In the genomic region with DNA sequence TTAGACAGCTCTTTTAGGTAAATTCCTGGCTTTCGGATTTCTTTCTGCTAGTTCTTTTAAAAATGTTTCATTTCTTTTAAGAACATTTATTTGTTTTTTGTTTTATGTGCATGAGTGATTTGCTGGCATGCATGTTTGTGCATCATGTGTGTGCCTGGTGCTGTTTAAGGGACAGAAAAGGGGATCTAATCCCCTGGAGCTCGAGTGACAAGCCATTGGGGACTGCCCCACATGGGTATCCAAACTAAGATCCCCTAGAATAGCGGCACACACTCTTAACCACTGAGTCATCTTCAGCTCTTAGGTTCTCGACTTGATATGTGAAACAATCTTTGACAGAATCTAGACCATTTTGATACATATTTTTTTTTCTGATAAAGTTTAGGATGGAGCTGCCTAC, we compare ENCODE assay signal across 19 mouse cellular contexts.
A peak's percentile ranks its signal among the peaks of the same experiment; 100 is the strongest.
DNase-seq lines count a peak whose midpoint lies in the region; ATAC-seq and TF ChIP-seq lines count a peak whose summit lies in the region.
"Had no signal": no experiment of that assay in that cellular context is flagged by ENCODE, and none has a peak within 500 bp of the region (broad histone marks: within the 10 kb centered on the region; RNA-seq: fewer than 3 reads in every experiment).

No protein-coding gene starts in this region.

- ATAC-seq in hindbrain, postnatal 0 days: no peak
- ATAC-seq: activated CD4-positive, CD25-positive, alpha-beta regulatory T cell, adult 4 months; CD4-positive, CD25-positive, alpha-beta regulatory T cell, adult 4 months; Patski had no signal

- WGBS in limb, embryonic 10.5 days: 77% methylated on average over 4 of the region's 4 CpGs
- 70% methylated on average over 4 of the region's 4 CpGs for WGBS in hindbrain, postnatal 0 days

- dilution Hi-C loops in CH12.LX (cut with MboI; ENCODE audit: extremely low pct_ligation_motif_present, extremely low pct_unique_long_range_greater_than_20kb, low sequenced_read_pairs): no loop called here

- H3K4me1 ChIP-seq in CH12.LX (ENCODE audit: control insufficient read depth in 1 of 2, insufficient read depth in 2 of 2): peaks cover 4 to 39% of the 10 kb centered on the region in 2 experiments
- H3K4me1 ChIP-seq in limb, embryonic 10.5 days: no peaks in the 10 kb centered on the region
- H3K4me1 ChIP-seq in hindbrain, postnatal 0 days (ENCODE audit: insufficient read depth, low read length): no peaks in the 10 kb centered on the region

- H3K79me2 ChIP-seq in CH12.LX (replicated peaks; ENCODE audit: control insufficient read depth, extremely low read depth, insufficient read depth, poor library complexity, severe bottlenecking): no peaks in the 10 kb centered on the region

- TF ChIP-seq EP300 in CH12.LX (IDR thresholded peaks at IDR 0.05; ENCODE audit: low read length): 0 out of 2 replicates have a peak, but pooled peaks have one; percentile 33

- no peak overlapping the region for H3K27ac ChIP-seq in CH12.LX (ENCODE audit: insufficient read depth, low read depth)
- H3K27ac ChIP-seq in limb, embryonic 10.5 days: no peak overlapping the region
- H3K27ac ChIP-seq in hindbrain, postnatal 0 days: no peak overlapping the region

- no peak overlapping the region for H3K4me3 ChIP-seq in CH12.LX (replicated peaks in 1 of 3; ENCODE audit: low read depth in 2 of 3, low read length in 2 of 3, poor library complexity in 1 of 3)
- H3K4me3 ChIP-seq in limb, embryonic 10.5 days: no peak overlapping the region
- no peak overlapping the region for H3K4me3 ChIP-seq in hindbrain, postnatal 0 days (ENCODE audit: low read length)

- no peak overlapping the region for H3K9ac ChIP-seq in CH12.LX (ENCODE audit: insufficient read depth, low read depth)
- H3K9ac ChIP-seq in hindbrain, postnatal 0 days (replicated peaks; ENCODE audit: low read length): no peak overlapping the region

- no peaks in the 10 kb centered on the region for H3K36me3 ChIP-seq in CH12.LX (replicated peaks in 1 of 2; ENCODE audit: control insufficient read depth in 1 of 2, insufficient read depth in 1 of 2, low read length in 1 of 2)
- no peaks in the 10 kb centered on the region for H3K36me3 ChIP-seq in limb, embryonic 10.5 days
- no peaks in the 10 kb centered on the region for H3K36me3 ChIP-seq in hindbrain, postnatal 0 days (ENCODE audit: insufficient read depth, low read length)
- H3K36me3 ChIP-seq: G1E had no signal

- peak; percentile 81 for DNase-seq in CH12.LX (ENCODE audit: extremely low read depth)
- peak; percentile 5 for DNase-seq in limb, embryonic 10.5 days (ENCODE audit: low spot score)
- DNase-seq in gastrocnemius, postnatal 4 days (ENCODE audit: low spot score in 2 of 2): no peak
- no peak for DNase-seq in hindbrain, postnatal 0 days (ENCODE audit: low spot score)
- DNase-seq: adrenal gland, adult 2 months; adrenal gland, adult 8-10 months; adrenal gland, postnatal 10 days; adrenal gland, postnatal 14 days; adrenal gland, postnatal 25 days; adrenal gland, postnatal 36 days; B cell, adult 2 months; cerebellum, adult 11 months; cerebellum, adult 11-12 months; cerebellum, adult 18-20 months; cerebellum, adult 2 months had no signal

- no peaks in the 10 kb centered on the region for H3K9me3 ChIP-seq in CH12.LX (replicated peaks; ENCODE audit: low read length)
- H3K9me3 ChIP-seq in limb, embryonic 10.5 days (replicated peaks): no peaks in the 10 kb centered on the region
- H3K9me3 ChIP-seq in hindbrain, postnatal 0 days (ENCODE audit: low read length): no peaks in the 10 kb centered on the region
- H3K9me3 ChIP-seq: G1E had no signal

- TF ChIP-seq RAD21 in CH12.LX (IDR thresholded peaks at IDR 0.05; ENCODE audit: low read depth, low read length): no peak

- TF ChIP-seq CTCF in CH12.LX (conservative IDR thresholded peaks at IDR 0.05 in 1 of 2, IDR thresholded peaks at IDR 0.05 in 1 of 2; ENCODE audit: low read depth in 2 of 2, low read length in 2 of 2): no peak
- TF ChIP-seq CTCF in hindbrain, postnatal 0 days (IDR thresholded peaks at IDR 0.05; ENCODE audit: low read depth): no peak

- no peak for TF ChIP-seq POLR2A in CH12.LX (IDR thresholded peaks at IDR 0.05; ENCODE audit: low read depth, low read length)

- H3K27me3 ChIP-seq in CH12.LX (replicated peaks): no peaks in the 10 kb centered on the region
- H3K27me3 ChIP-seq in limb, embryonic 10.5 days (ENCODE audit: low read depth, poor library complexity, severe bottlenecking): no peaks in the 10 kb centered on the region
- no peaks in the 10 kb centered on the region for H3K27me3 ChIP-seq in hindbrain, postnatal 0 days (ENCODE audit: insufficient read depth, low read length)
- H3K27me3 ChIP-seq: Patski had no signal

- in situ Hi-C loops in CH12.LX (cut with MboI; ENCODE audit: low pct_ligation_motif_present, low pct_unique_long_range_greater_than_20kb, low sequenced_read_pairs): no loop called here

- H3K4me2 ChIP-seq in CH12.LX (ENCODE audit: insufficient read depth, low read depth, poor library complexity, severe bottlenecking): no peak overlapping the region
- no peak overlapping the region for H3K4me2 ChIP-seq in hindbrain, postnatal 0 days (ENCODE audit: low read depth, low read length)

TF ChIP-seq in CH12.LX, 34 proteins besides CTCF, POLR2A, EP300 and RAD21:
- TF ChIP-seq MEF2A (IDR thresholded peaks at IDR 0.05; ENCODE audit: borderline replicate concordance, low read depth, low read length) (peak; percentile 71; the same call in 1 of the 2 replicates), ETS1 (conservative IDR thresholded peaks at IDR 0.05; ENCODE audit: low read depth, low read length) (peak; percentile 25; the same call in 1 of the 2 replicates), RCOR1 (conservative IDR thresholded peaks at IDR 0.05; ENCODE audit: low read depth, low read length) (0 out of 2 replicates have a peak, but pooled peaks have one; percentile 21), USF1 (IDR thresholded peaks at IDR 0.05; ENCODE audit: low read depth, low read length) (no peak), BHLHE40 (IDR thresholded peaks at IDR 0.05; ENCODE audit: low read depth, low read length) (peak; percentile 81), NRF1 (IDR thresholded peaks at IDR 0.05; ENCODE audit: low read depth, low read length) (no peak), ZC3H11A (IDR thresholded peaks at IDR 0.05; ENCODE audit: low read depth, low read length) (no peak), GABPA (IDR thresholded peaks at IDR 0.05; ENCODE audit: insufficient replicate concordance, low read depth, low read length) (no peak)
TF ChIP-seq in CH12.LX: peak in this region for 4.

Comparison
In these comparisons a context has a peak if more than half of its experiments do, and no peak if none do; other contexts are left out.
1. DNase-seq: peak in CH12.LX (single experiment) and limb, embryonic 10.5 days (single experiment); none in gastrocnemius, postnatal 4 days (0 of 2) and hindbrain, postnatal 0 days (single experiment).